Mouse (Mus musculus) liver, adult 2 months (tissue): ENCODE data around the gene Naaladl2. TPM values are rescaled to one million over a fixed set of nuclear protein-coding genes. Genes with fewer than 3 reads are reported as not detected.

ENCODE experiments used
- DNase-seq: peaks from one replicate; pipeline ENCODE4 v3.0.0-alpha.2; 2011; ENCODE audit warnings: low read depth, low spot score; ENCODE audit errors: extremely low read depth
- H3K27ac ChIP-seq: fragments of 200-500 bp; replicated peaks from 2 replicates; pipeline ENCODE4 v1.5.1; 2012; ENCODE audit warnings: low read depth, mild to moderate bottlenecking, control low read depth, inconsistent platforms, low read length; ENCODE audit not compliant: insufficient read depth
- H3K27me3 ChIP-seq: fragments of 200-500 bp; 2 replicates; pipeline ENCODE4 v1.6.1; 2012; ENCODE audit warnings: mild to moderate bottlenecking, moderate library complexity, low read length, inconsistent platforms; ENCODE audit not compliant: control insufficient read depth, insufficient read depth
- H3K36me3 ChIP-seq: fragments of 200-500 bp; 2 replicates; pipeline ENCODE4 v1.6.1; 2012; ENCODE audit warnings: low read length, inconsistent platforms; ENCODE audit not compliant: control insufficient read depth, insufficient read depth
- H3K4me1 ChIP-seq: fragments of 200-500 bp; 2 replicates; pipeline ENCODE4 v1.6.1; 2011; ENCODE audit warnings: low read length; ENCODE audit not compliant: control insufficient read depth, insufficient read depth
- H3K4me3 ChIP-seq: fragments of 200-500 bp; 2 replicates; pipeline ENCODE4 v1.5.1; 2011; ENCODE audit warnings: low read depth, mild to moderate bottlenecking, control low read depth, low read length, moderate library complexity; ENCODE audit not compliant: insufficient read depth
- H3K79me2 ChIP-seq: fragments of 200-500 bp; 2 replicates; pipeline ENCODE4 v1.6.1; 2012; ENCODE audit warnings: inconsistent platforms, mild to moderate bottlenecking, low read length, moderate library complexity; ENCODE audit not compliant: control insufficient read depth, insufficient read depth
- H3K9ac ChIP-seq: fragments of 200-500 bp; 2 replicates; pipeline ENCODE4 v1.6.1; 2012; ENCODE audit warnings: low read depth, mild to moderate bottlenecking, control low read depth, inconsistent platforms, low read length
- CTCF ChIP-seq: fragments of 200-500 bp; IDR thresholded peaks from 2 replicates; pipeline ENCODE4 v1.5.1; 2011; ENCODE audit warnings: low read depth, low read length, control low read depth
- POLR2A ChIP-seq: fragments of 200-500 bp; IDR thresholded peaks from 2 replicates; pipeline ENCODE4 v1.6.1; 2011; ENCODE audit warnings: low read length, control low read depth; ENCODE audit not compliant: insufficient read depth; ENCODE audit errors: extremely low read depth
- WGBS: fragments of 180-500 bp; shearing (Covaris S2); methylation state at CpG from one replicate; pipeline ENCODE4 v1.1.7; 2018; 5-methylcytosine and 5-hydroxymethylcytosine counted together
- polyA plus RNA-seq: library from polyadenylated mRNA; depleted of rRNA; stranded (reverse); fragments of >200 nt; gene quantifications from 2 replicates; pipeline ENCODE4 v1.2.3, GENCODE M21; 2012
- total RNA-seq: library from RNA; depleted of rRNA; stranded (reverse); fragments of >200 nt; gene quantifications from 2 replicates; pipeline ENCODE4 v1.2.3, GENCODE M21; 2014

The Naaladl2 gene
- total and polyA plus RNA-seq, 2 experiments = 0.31 to 6.9 TPM

- 59% methylated on average over 3 of the region's 3 CpGs for WGBS
- no peak for DNase-seq
- no peaks in the 10 kb centered on the region for H3K4me1 ChIP-seq
- no peak overlapping the region for H3K4me3 ChIP-seq
- no peak overlapping the region for H3K27ac ChIP-seq
- 0 out of 2 replicates have a peak, but pooled peaks cover 4% of the 10 kb centered on the region for H3K79me2 ChIP-seq
- no peak overlapping the region for H3K9ac ChIP-seq
- H3K36me3 ChIP-seq = no peaks in the 10 kb centered on the region
- no peak for TF ChIP-seq POLR2A
- H3K27me3 ChIP-seq = no peaks in the 10 kb centered on the region
Observed at GRCm38 (mm10) chr3:24719181-24719749, 424.8 kb downstream of the Naaladl2 start.

- no peaks in the 10 kb centered on the region for H3K27me3 ChIP-seq
- no peak overlapping the region for H3K27ac ChIP-seq
- H3K9ac ChIP-seq = no peak overlapping the region
- no peaks in the 10 kb centered on the region for H3K79me2 ChIP-seq
- no peak for TF ChIP-seq POLR2A
- no peaks in the 10 kb centered on the region for H3K4me1 ChIP-seq
- no peak overlapping the region for H3K4me3 ChIP-seq
- WGBS = 81% methylated on average over 3 of the region's 3 CpGs
- DNase-seq = no peak
- no peaks in the 10 kb centered on the region for H3K36me3 ChIP-seq
Observed at GRCm38 (mm10) chr3:24714770-24715169, 429.3 kb downstream of the Naaladl2 start.

- no peaks in the 10 kb centered on the region for H3K4me1 ChIP-seq
- H3K4me3 ChIP-seq = no peak overlapping the region
- no peaks in the 10 kb centered on the region for H3K79me2 ChIP-seq
- DNase-seq = no peak
- H3K36me3 ChIP-seq = no peaks in the 10 kb centered on the region
- no peak overlapping the region for H3K9ac ChIP-seq
- no peak for TF ChIP-seq POLR2A
- H3K27ac ChIP-seq = no peak overlapping the region
- WGBS = 91% methylated on average over 4 of the region's 4 CpGs
- H3K27me3 ChIP-seq = no peaks in the 10 kb centered on the region
Observed at GRCm38 (mm10) chr3:24705778-24706423, 438.2 kb downstream of the Naaladl2 start.

GRCm38 (mm10) chr3:24690162-24690915 lies 453.7 kb downstream of the Naaladl2 start:
- WGBS = 60% methylated on average over 2 of the region's 2 CpGs
- no peaks in the 10 kb centered on the region for H3K4me1 ChIP-seq

GRCm38 (mm10) chr3:24670500-24670899 lies 473.6 kb downstream of the Naaladl2 start:
- Histone ChIP-seq H3K27ac (no peak overlapping the region), H3K36me3 (no peaks in the 10 kb centered on the region), H3K27me3 (no peaks in the 10 kb centered on the region), H3K9ac (no peak overlapping the region), H3K4me3 (no peak overlapping the region), H3K4me1 (no peaks in the 10 kb centered on the region), H3K79me2 (no peaks in the 10 kb centered on the region)
- TF ChIP-seq CTCF (no peak), POLR2A (no peak)
- WGBS = 82% methylated on average over 3 of the region's 3 CpGs
- no peak for DNase-seq

More at GRCm38 (mm10) chr3:24690162-24690915, 453.7 kb downstream of the Naaladl2 start:
- H3K36me3 ChIP-seq = no peaks in the 10 kb centered on the region
- peak; percentile 66 for DNase-seq
- H3K4me3 ChIP-seq = no peak overlapping the region
- no peaks in the 10 kb centered on the region for H3K79me2 ChIP-seq
- H3K9ac ChIP-seq = no peak overlapping the region
- TF ChIP-seq POLR2A (no peak), CTCF (no peak)
- H3K27me3 ChIP-seq = no peaks in the 10 kb centered on the region
- H3K27ac ChIP-seq = no peak overlapping the region
